Mouse (Mus musculus) CH12.LX (cell line): Measurements from ENCODE around the gene Abtb2. TPM values are rescaled to one million over a fixed set of nuclear protein-coding genes. Genes with fewer than 3 reads are reported as not detected.

ENCODE experiments used
- DNase-seq: peaks from one replicate; pipeline ENCODE4 v3.0.0-alpha.2; 2013; ENCODE audit errors: extremely low read depth
- H3K27ac ChIP-seq: 2 replicates; pipeline ENCODE4 v1.5.1; 2012; ENCODE audit warnings: low read depth, mild to moderate bottlenecking, control low read depth, moderate library complexity; ENCODE audit not compliant: insufficient read depth
- H3K27me3 ChIP-seq: replicated peaks from 2 replicates; pipeline ENCODE3; 2012; ENCODE audit warnings: inconsistent platforms
- H3K36me3 ChIP-seq, 2 experiments: replicated peaks in 1 of 2; 2 replicates each; pipeline versions ENCODE3 to v1.6.1; 2012; ENCODE audit warnings: inconsistent platforms in 1 of 2, low read length in 1 of 2, mild to moderate bottlenecking in 1 of 2, mixed read lengths in 1 of 2, moderate library complexity in 1 of 2; ENCODE audit not compliant: control insufficient read depth in 1 of 2, insufficient read depth in 1 of 2
- H3K4me1 ChIP-seq, 2 experiments: 2 replicates each; pipeline ENCODE4 v1.6.1; 2012; ENCODE audit warnings: inconsistent platforms in 1 of 2, moderate library complexity in 1 of 2; ENCODE audit not compliant: insufficient read depth in 2 of 2, control insufficient read depth in 1 of 2
- H3K4me2 ChIP-seq: 2 replicates; pipeline ENCODE4 v1.6.1; 2012; ENCODE audit warnings: low read depth, mild to moderate bottlenecking, control low read depth; ENCODE audit not compliant: poor library complexity, insufficient read depth, severe bottlenecking
- H3K4me3 ChIP-seq, 3 experiments: fragments of 150-350 bp in 1 of 3; sonication (generic) in 1 of 3; replicated peaks in 1 of 3; 2 replicates each; pipeline versions ENCODE3 to v1.5.1; 2011 to 2012; ENCODE audit warnings: low read depth in 2 of 3, low read length in 2 of 3, mild to moderate bottlenecking in 2 of 3, moderate library complexity in 2 of 3, control low read depth in 1 of 3, improper control_type of control experiment in 1 of 3, inconsistent platforms in 1 of 3, mixed read lengths in 1 of 3; ENCODE audit not compliant: poor library complexity in 1 of 3
- H3K79me2 ChIP-seq: replicated peaks from 2 replicates; pipeline ENCODE4 v1.6.1; 2012; ENCODE audit warnings: mild to moderate bottlenecking, moderate library complexity; ENCODE audit not compliant: control insufficient read depth, poor library complexity, insufficient read depth, severe bottlenecking; ENCODE audit errors: extremely low read depth
- H3K9ac ChIP-seq: 2 replicates; pipeline ENCODE4 v1.6.1; 2012; ENCODE audit warnings: low read depth, mild to moderate bottlenecking, control low read depth, moderate library complexity; ENCODE audit not compliant: insufficient read depth
- H3K9me3 ChIP-seq: replicated peaks from 2 replicates; pipeline ENCODE3; 2012; ENCODE audit warnings: low read length, inconsistent platforms, mixed read lengths
- BHLHE40 ChIP-seq: IDR thresholded peaks from 2 replicates; pipeline ENCODE4 v1.6.1; 2011; ENCODE audit warnings: mild to moderate bottlenecking, low read depth, low read length, improper control_type of control experiment
- ELF1 ChIP-seq: IDR thresholded peaks from 2 replicates; pipeline ENCODE4 v1.6.1; 2014; ENCODE audit warnings: low read depth, mild to moderate bottlenecking, inconsistent platforms, low read length, improper control_type of control experiment
- GABPA ChIP-seq: IDR thresholded peaks from 2 replicates; pipeline ENCODE4 v1.6.1; 2012; ENCODE audit warnings: low read depth, low read length, improper control_type of control experiment, inconsistent platforms; ENCODE audit not compliant: insufficient replicate concordance
- IRF4 ChIP-seq: IDR thresholded peaks from 2 replicates; pipeline ENCODE4 v1.6.1; 2014; ENCODE audit warnings: low read depth, mild to moderate bottlenecking, inconsistent platforms, low read length, improper control_type of control experiment
- JUN ChIP-seq: IDR thresholded peaks from 2 replicates; pipeline ENCODE4 v1.6.1; 2011; ENCODE audit warnings: low read depth, mild to moderate bottlenecking, low read length, improper control_type of control experiment, moderate library complexity; ENCODE audit not compliant: insufficient read depth
- MAX ChIP-seq: IDR thresholded peaks from 2 replicates; pipeline ENCODE4 v1.6.1; 2011; ENCODE audit warnings: low read length, improper control_type of control experiment
- MAZ ChIP-seq: IDR thresholded peaks from 2 replicates; pipeline ENCODE4 v1.6.1; 2012; ENCODE audit warnings: low read depth, mild to moderate bottlenecking, inconsistent platforms, low read length, improper control_type of control experiment, moderate library complexity
- MEF2A ChIP-seq: IDR thresholded peaks from 2 replicates; pipeline ENCODE4 v1.6.1; 2014; ENCODE audit warnings: low read depth, mild to moderate bottlenecking, inconsistent platforms, low read length, improper control_type of control experiment, borderline replicate concordance
- MXI1 ChIP-seq: IDR thresholded peaks from 2 replicates; pipeline ENCODE4 v1.6.1; 2011; ENCODE audit warnings: mild to moderate bottlenecking, low read depth, low read length, improper control_type of control experiment
- MYC ChIP-seq: IDR thresholded peaks from 2 replicates; pipeline ENCODE4 v1.6.1; 2011; ENCODE audit warnings: low read depth, mild to moderate bottlenecking, improper control_type of control experiment, low read length
- NRF1 ChIP-seq: IDR thresholded peaks from 2 replicates; pipeline ENCODE4 v1.6.1; 2014; ENCODE audit warnings: low read depth, mild to moderate bottlenecking, inconsistent platforms, low read length, improper control_type of control experiment, moderate library complexity
- POLR2A ChIP-seq: IDR thresholded peaks from 2 replicates; pipeline ENCODE4 v1.6.1; 2011; ENCODE audit warnings: low read depth, mild to moderate bottlenecking, improper control_type of control experiment, low read length
- RAD21 ChIP-seq: IDR thresholded peaks from 2 replicates; pipeline ENCODE4 v1.6.1; 2011; ENCODE audit warnings: low read depth, mild to moderate bottlenecking, low read length, improper control_type of control experiment, moderate library complexity
- TBP ChIP-seq: conservative IDR thresholded peaks from 2 replicates; pipeline ENCODE4 v1.6.1; 2011; ENCODE audit warnings: low read depth, low read length, improper control_type of control experiment
- TCF12 ChIP-seq: IDR thresholded peaks from 2 replicates; pipeline ENCODE4 v1.6.1; 2014; ENCODE audit warnings: low read depth, mild to moderate bottlenecking, inconsistent platforms, low read length, improper control_type of control experiment
- UBTF ChIP-seq: IDR thresholded peaks from 2 replicates; pipeline ENCODE4 v1.6.1; 2012; ENCODE audit warnings: low read depth, mild to moderate bottlenecking, inconsistent platforms, low read length, improper control_type of control experiment, moderate library complexity
- USF1 ChIP-seq: IDR thresholded peaks from 2 replicates; pipeline ENCODE4 v1.6.1; 2014; ENCODE audit warnings: low read depth, mild to moderate bottlenecking, inconsistent platforms, low read length, improper control_type of control experiment
- ZC3H11A ChIP-seq: IDR thresholded peaks from 2 replicates; pipeline ENCODE4 v1.6.1; 2012; ENCODE audit warnings: low read depth, mild to moderate bottlenecking, inconsistent platforms, low read length, improper control_type of control experiment
- ZMIZ1 ChIP-seq: IDR thresholded peaks from 2 replicates; pipeline ENCODE4 v1.6.1; 2012; ENCODE audit warnings: low read depth, mild to moderate bottlenecking, inconsistent platforms, low read length, improper control_type of control experiment
- dilution Hi-C: fragments of 300-500 bp; cut with MboI; formaldehyde crosslinking; loops from 2 replicates; pipeline ENCODE4 v1.14.3; 2020; ENCODE audit warnings: low sequenced_read_pairs; ENCODE audit not compliant: extremely low pct_unique_long_range_greater_than_20kb, extremely low pct_ligation_motif_present
- in situ Hi-C: fragments of 300-500 bp; cut with MboI; formaldehyde crosslinking; loops from 3 replicates; pipeline ENCODE4 v1.14.3; 2019; ENCODE audit warnings: low sequenced_read_pairs, low pct_ligation_motif_present, low pct_unique_long_range_greater_than_20kb, mixed read lengths
- polyA plus RNA-seq: library from polyadenylated mRNA; unstranded; fragments of >175 nt; gene quantifications from 2 replicates; pipeline ENCODE4 v1.2.1, GENCODE M21; 2012; ENCODE audit warnings: low read depth; ENCODE audit not compliant: insufficient read length
- total RNA-seq, 2 experiments: library from RNA; depleted of rRNA; stranded (reverse); fragments of 300-350 nt in 1 of 2; fragments of >200 nt in 1 of 2; gene quantifications; 2 replicates each; pipeline ENCODE4 v1.2.3; 2012 to 2014

Gene Abtb2
- total and polyA plus RNA-seq, 3 experiments, result 2.9 to 7.7 (median 3.8) TPM

- peaks cover 19% of the 10 kb centered on the region for H3K27me3 ChIP-seq
- H3K9me3 ChIP-seq, result peaks cover 4% of the 10 kb centered on the region
- peak overlapping the region; percentile 28; the same call in 1 of the 2 replicates for H3K9ac ChIP-seq
- no peak overlapping the region for H3K27ac ChIP-seq
- no peak for DNase-seq
- in situ Hi-C loops, result loop anchor here (5.0 to 25.0 kb wide), 3 partner anchors 126 to 438 kb away; no protein-coding TSS in a partner anchor
- H3K79me2 ChIP-seq, result no peaks in the 10 kb centered on the region
- peaks cover 3 to 48% of the 10 kb centered on the region in 2 experiments; a peak in 3 of 4 replicates for H3K4me1 ChIP-seq
- no peaks in the 10 kb centered on the region for H3K36me3 ChIP-seq
- no peak for TF ChIP-seq RAD21
- TF ChIP-seq GABPA, result no peak
- no peak for TF ChIP-seq POLR2A
- peak; percentile 73 for TF ChIP-seq UBTF
- TF ChIP-seq USF1, result no peak
- no peak for TF ChIP-seq BHLHE40
- peak; percentile 7; the same call in 1 of the 2 replicates for TF ChIP-seq MAX
- peak overlapping the region; percentile 80 for H3K4me2 ChIP-seq
- peak overlapping the region; percentile 61 to 65 (median 63) for H3K4me3 ChIP-seq
- dilution Hi-C loops, result no loop called here
Observed at GRCm38 (mm10) chr2:103566423-103566712, 258 bp downstream of the Abtb2 start.

- in situ Hi-C loops (loop anchor here (5.0 to 25.0 kb wide), 3 partner anchors 125 to 438 kb away; no protein-coding TSS in a partner anchor), dilution Hi-C loops (no loop called here)
- Histone ChIP-seq H3K4me3 (peak overlapping the region; percentile 61 to 65 (median 63)), H3K9ac (peak overlapping the region; percentile 28; the same call in 1 of the 2 replicates), H3K36me3 (no peaks in the 10 kb centered on the region), H3K27ac (no peak overlapping the region), H3K4me1 (peaks cover 3 to 48% of the 10 kb centered on the region in 2 experiments; a peak in 3 of 4 replicates), H3K4me2 (peak overlapping the region; percentile 80), H3K79me2 (no peaks in the 10 kb centered on the region), H3K9me3 (peaks cover 4% of the 10 kb centered on the region), H3K27me3 (peaks cover 17% of the 10 kb centered on the region)
- no peak for TF ChIP-seq RAD21
- no peak for TF ChIP-seq MEF2A
- no peak for TF ChIP-seq MYC
- no peak for TF ChIP-seq ZMIZ1
- no peak for TF ChIP-seq IRF4
- 0 out of 2 replicates have a peak, but pooled peaks have one; percentile 10 for TF ChIP-seq TCF12
- no peak for TF ChIP-seq USF1
- TF ChIP-seq TBP, result no peak
- TF ChIP-seq MAZ, result no peak
- no peak for TF ChIP-seq GABPA
- TF ChIP-seq ZC3H11A, result no peak
- peak; percentile 77 for TF ChIP-seq UBTF
- TF ChIP-seq ELF1, result no peak
- peak; percentile 49; the same call in 1 of the 2 replicates for TF ChIP-seq MXI1
- TF ChIP-seq NRF1, result peak; percentile 18; the same call in 1 of the 2 replicates
- TF ChIP-seq JUN, result no peak
- peak; percentile 25 for DNase-seq
Observed at GRCm38 (mm10) chr2:103566713-103567521, 807 bp downstream of the Abtb2 start.
